Mouse (Mus musculus): ENCODE measurements around the gene Hoga1. TPM values are rescaled to one million over a fixed set of nuclear protein-coding genes. Genes with fewer than 3 reads are reported as not detected.
A peak's percentile ranks its signal among the peaks of the same experiment; 100 is the strongest.

The Hoga1 gene
- polyA plus RNA-seq, 1 experiment = 167 TPM

DNA sequence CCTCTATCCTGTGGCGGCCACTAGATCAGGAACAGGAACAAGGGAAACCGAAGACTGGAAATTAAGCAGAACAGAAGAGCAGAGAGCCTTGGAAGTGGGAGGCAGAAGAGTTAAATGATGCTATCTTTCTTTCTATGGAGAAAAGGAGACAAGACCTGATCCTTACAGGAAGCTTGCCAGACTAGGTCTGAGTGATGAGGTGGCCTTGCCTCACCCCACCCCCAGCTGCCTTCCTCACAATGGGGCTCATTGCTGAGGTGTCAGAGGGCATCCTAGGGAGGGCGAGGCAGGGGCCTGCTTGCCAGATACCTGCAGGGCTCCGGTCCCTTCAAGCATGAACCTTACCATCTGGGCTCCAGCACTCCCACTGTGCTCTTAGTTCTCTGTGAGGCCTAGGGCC is 6.5 kb downstream of the Hoga1 start, which contains the start of gene 4933411K16Rik:
Gene 4933411K16Rik (plus strand): TSS at position 301 of the 400 bp plus-strand sequence.
- Histone ChIP-seq H3K36me3 (ENCODE audit: control insufficient read depth, insufficient read depth, low read length) (no peaks in the 10 kb centered on the region), H3K27me3 (replicated peaks; ENCODE audit: control insufficient read depth, insufficient read depth, low read length) (no peaks in the 10 kb centered on the region), H3K27ac (ENCODE audit: insufficient read depth, low read depth, low read length) (peak within 1 kb of the TSS; percentile 60; the same call in 1 of the 2 replicates), H3K4me1 (ENCODE audit: control insufficient read depth, insufficient read depth, low read length) (peaks cover 31% of the 10 kb centered on the region), H3K4me3 (ENCODE audit: insufficient read depth, low read depth, low read length) (no peak within 1 kb of the TSS)
- WGBS = 62% methylated on average over 4 of the region's 4 CpGs
- no peak for TF ChIP-seq POLR2A (IDR thresholded peaks at IDR 0.05; ENCODE audit: low read depth, low read length)
- DNase-seq = no peak

DNA sequence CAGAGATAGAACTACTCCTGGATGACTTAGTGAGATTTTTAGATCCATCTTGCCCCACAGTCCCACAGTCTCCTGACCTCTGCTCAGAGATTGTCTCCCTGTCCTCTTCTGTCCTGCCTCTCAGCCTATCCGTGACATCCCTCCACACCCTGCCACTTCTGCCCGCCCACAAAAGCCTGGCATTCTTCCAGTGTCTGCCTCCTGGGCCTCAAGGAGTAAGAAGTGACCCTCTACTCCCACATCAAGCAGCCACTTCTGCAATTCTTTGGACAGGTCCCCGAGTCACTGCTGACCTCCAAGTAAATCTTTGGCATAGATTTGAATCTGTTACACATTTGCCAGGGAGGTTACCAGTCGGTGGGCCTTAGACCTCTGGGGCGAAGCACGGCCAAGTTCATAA is 8.8 kb downstream of the Hoga1 start:
- H3K27ac ChIP-seq (ENCODE audit: insufficient read depth, low read depth, low read length) = peak overlapping the region; percentile 60
- DNase-seq = peak; percentile 95
- 32% methylated on average over 6 of the region's 6 CpGs for WGBS
- no peaks in the 10 kb centered on the region for H3K27me3 ChIP-seq (replicated peaks; ENCODE audit: control insufficient read depth, insufficient read depth, low read length)
- H3K4me1 ChIP-seq (ENCODE audit: control insufficient read depth, insufficient read depth, low read length) = peaks cover 36% of the 10 kb centered on the region
- no peak overlapping the region for H3K4me3 ChIP-seq (ENCODE audit: insufficient read depth, low read depth, low read length)
- TF ChIP-seq POLR2A (IDR thresholded peaks at IDR 0.05; ENCODE audit: low read depth, low read length) = no peak
- no peak for TF ChIP-seq CTCF (conservative IDR thresholded peaks at IDR 0.05; ENCODE audit: insufficient read depth, insufficient read length, low read depth, low read length)
- H3K36me3 ChIP-seq (ENCODE audit: control insufficient read depth, insufficient read depth, low read length) = no peaks in the 10 kb centered on the region

DNA sequence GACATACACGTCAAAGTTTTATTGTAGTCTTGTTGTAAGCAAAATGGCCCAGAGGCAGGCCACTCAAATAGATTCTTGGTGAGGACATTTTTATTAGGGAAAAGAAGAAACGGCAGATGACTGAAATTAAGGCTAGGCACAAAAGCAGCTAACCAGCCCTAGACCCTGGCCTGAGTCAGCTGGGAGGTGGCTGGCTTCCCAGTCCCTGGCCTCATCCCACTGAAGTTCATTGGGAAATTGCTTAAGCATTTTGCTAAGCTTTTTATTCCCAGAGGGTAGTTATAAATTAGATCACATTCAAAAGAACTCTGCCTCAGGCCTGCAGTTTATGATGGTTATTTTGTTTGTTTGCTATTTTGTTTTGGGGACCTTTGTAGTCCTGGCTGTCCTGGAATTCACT is 10.5 kb downstream of the Hoga1 start:
- 55% methylated on average over 2 of the region's 2 CpGs for WGBS
- peaks cover 35% of the 10 kb centered on the region for H3K4me1 ChIP-seq (ENCODE audit: control insufficient read depth, insufficient read depth, low read length)
- no peaks in the 10 kb centered on the region for H3K36me3 ChIP-seq (ENCODE audit: control insufficient read depth, insufficient read depth, low read length)
- peak; percentile 67 for DNase-seq
- H3K27ac ChIP-seq (ENCODE audit: insufficient read depth, low read depth, low read length) = peak overlapping the region; percentile 42; the same call in 1 of the 2 replicates
- TF ChIP-seq POLR2A (IDR thresholded peaks at IDR 0.05; ENCODE audit: low read depth, low read length) (no peak), CTCF (conservative IDR thresholded peaks at IDR 0.05; ENCODE audit: insufficient read depth, insufficient read length, low read depth, low read length) (no peak)
- no peaks in the 10 kb centered on the region for H3K27me3 ChIP-seq (replicated peaks; ENCODE audit: control insufficient read depth, insufficient read depth, low read length)
- H3K4me3 ChIP-seq (ENCODE audit: insufficient read depth, low read depth, low read length) = no peak overlapping the region

DNA sequence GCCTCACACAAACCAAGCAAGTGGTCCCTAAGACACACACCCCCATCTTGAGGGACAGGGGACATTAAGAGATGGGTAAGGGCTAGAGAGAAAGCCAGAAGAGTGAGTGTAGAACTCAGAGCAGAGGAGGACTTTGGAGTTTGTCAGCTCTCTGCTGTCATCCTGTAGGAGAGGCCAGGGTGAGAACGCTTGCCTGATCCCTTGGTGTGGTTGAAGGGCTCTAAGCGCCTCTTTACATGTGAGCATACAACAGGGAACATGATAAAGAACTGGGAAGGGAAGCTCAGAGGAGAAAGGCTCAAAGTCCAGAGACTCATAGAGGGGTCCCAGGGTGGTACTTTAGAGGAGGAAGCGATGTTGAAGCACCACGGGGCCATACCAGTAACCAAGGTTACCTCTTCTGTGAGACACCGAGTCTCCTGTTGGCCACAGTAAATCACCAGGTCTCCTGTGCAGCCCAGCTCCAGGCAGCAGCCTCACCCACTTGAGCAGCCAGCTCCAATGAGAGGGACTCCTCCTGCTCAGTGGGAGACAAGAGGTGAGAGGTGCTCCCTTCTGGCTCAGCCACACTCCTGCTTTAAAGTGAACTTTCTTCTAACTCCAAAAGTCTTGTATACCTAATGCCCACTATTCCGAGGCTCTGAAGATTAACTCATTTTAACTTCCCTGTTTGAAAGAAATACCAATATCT is 11.5 kb downstream of the Hoga1 start:
- Histone ChIP-seq H3K27ac (ENCODE audit: insufficient read depth, low read depth, low read length) (0 out of 2 replicates have a peak overlapping the region, but pooled peaks have one; percentile 3), H3K36me3 (ENCODE audit: control insufficient read depth, insufficient read depth, low read length) (no peaks in the 10 kb centered on the region), H3K27me3 (replicated peaks; ENCODE audit: control insufficient read depth, insufficient read depth, low read length) (no peaks in the 10 kb centered on the region), H3K4me3 (ENCODE audit: insufficient read depth, low read depth, low read length) (no peak overlapping the region), H3K4me1 (ENCODE audit: control insufficient read depth, insufficient read depth, low read length) (peaks cover 42% of the 10 kb centered on the region)
- peak; percentile 51 for DNase-seq
- TF ChIP-seq POLR2A (IDR thresholded peaks at IDR 0.05; ENCODE audit: low read depth, low read length) (no peak), CTCF (conservative IDR thresholded peaks at IDR 0.05; ENCODE audit: insufficient read depth, insufficient read length, low read depth, low read length) (no peak)
- 55% methylated on average over 6 of the region's 6 CpGs for WGBS

DNA sequence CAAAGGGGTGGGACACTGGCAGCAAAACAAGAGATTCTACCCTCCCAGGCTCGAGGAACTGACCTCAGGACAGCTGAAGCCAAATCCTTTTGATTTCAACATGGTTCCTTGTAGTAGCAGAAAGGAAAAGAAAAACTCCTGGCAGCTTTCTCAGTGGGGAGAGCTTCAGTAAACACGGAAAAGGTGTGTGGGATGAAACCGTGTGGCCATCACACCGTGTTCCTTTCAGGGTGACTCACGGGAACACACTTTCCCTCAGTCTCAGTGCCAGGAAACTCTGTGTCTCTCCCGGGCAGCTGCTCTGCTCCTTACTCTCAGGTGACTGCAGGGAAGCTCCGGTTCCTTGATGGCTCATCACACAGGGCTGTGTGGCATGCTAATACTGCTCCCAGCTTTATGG is 13.0 kb downstream of the Hoga1 start:
- TF ChIP-seq POLR2A (IDR thresholded peaks at IDR 0.05; ENCODE audit: low read depth, low read length) (no peak), CTCF (conservative IDR thresholded peaks at IDR 0.05; ENCODE audit: insufficient read depth, insufficient read length, low read depth, low read length) (no peak)
- Histone ChIP-seq H3K36me3 (ENCODE audit: control insufficient read depth, insufficient read depth, low read length) (0 out of 2 replicates have a peak, but pooled peaks cover 2% of the 10 kb centered on the region), H3K4me3 (ENCODE audit: insufficient read depth, low read depth, low read length) (no peak overlapping the region), H3K4me1 (ENCODE audit: control insufficient read depth, insufficient read depth, low read length) (peaks cover 39% of the 10 kb centered on the region), H3K27me3 (replicated peaks; ENCODE audit: control insufficient read depth, insufficient read depth, low read length) (no peaks in the 10 kb centered on the region), H3K27ac (ENCODE audit: insufficient read depth, low read depth, low read length) (peak overlapping the region; percentile 16)
- 33% methylated on average over 7 of the region's 7 CpGs for WGBS
- DNase-seq = no peak

DNA sequence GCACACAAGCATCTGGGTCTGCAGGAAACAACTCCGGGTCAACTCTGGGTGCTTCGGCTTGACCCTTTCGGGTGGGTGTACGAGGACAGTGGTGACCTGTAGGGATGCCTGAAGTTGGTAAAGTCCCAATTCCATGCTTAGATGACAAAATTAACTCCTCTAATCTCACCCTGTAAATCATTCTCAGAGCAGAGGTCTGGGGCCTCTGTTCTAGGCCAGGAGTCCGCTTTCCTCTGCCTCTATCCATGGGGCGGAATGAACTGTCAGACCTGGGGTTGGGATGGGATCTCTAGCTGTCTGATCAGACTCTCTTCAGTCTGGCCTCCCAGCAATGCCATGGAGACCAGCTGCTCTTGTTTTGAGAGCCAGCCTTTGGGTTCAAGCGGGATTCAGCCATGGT is 16.0 kb downstream of the Hoga1 start:
- H3K4me3 ChIP-seq (ENCODE audit: insufficient read depth, low read depth, low read length) = no peak overlapping the region
- WGBS = 60% methylated on average over 7 of the region's 7 CpGs
- no peaks in the 10 kb centered on the region for H3K27me3 ChIP-seq (replicated peaks; ENCODE audit: control insufficient read depth, insufficient read depth, low read length)
- peaks cover 29% of the 10 kb centered on the region for H3K4me1 ChIP-seq (ENCODE audit: control insufficient read depth, insufficient read depth, low read length)
- DNase-seq = peak; percentile 87
- 0 out of 2 replicates have a peak, but pooled peaks cover 2% of the 10 kb centered on the region for H3K36me3 ChIP-seq (ENCODE audit: control insufficient read depth, insufficient read depth, low read length)
- no peak for TF ChIP-seq POLR2A (IDR thresholded peaks at IDR 0.05; ENCODE audit: low read depth, low read length)
- TF ChIP-seq CTCF (conservative IDR thresholded peaks at IDR 0.05; ENCODE audit: insufficient read depth, insufficient read length, low read depth, low read length) = no peak
- H3K27ac ChIP-seq (ENCODE audit: insufficient read depth, low read depth, low read length) = peak overlapping the region; percentile 80

DNA sequence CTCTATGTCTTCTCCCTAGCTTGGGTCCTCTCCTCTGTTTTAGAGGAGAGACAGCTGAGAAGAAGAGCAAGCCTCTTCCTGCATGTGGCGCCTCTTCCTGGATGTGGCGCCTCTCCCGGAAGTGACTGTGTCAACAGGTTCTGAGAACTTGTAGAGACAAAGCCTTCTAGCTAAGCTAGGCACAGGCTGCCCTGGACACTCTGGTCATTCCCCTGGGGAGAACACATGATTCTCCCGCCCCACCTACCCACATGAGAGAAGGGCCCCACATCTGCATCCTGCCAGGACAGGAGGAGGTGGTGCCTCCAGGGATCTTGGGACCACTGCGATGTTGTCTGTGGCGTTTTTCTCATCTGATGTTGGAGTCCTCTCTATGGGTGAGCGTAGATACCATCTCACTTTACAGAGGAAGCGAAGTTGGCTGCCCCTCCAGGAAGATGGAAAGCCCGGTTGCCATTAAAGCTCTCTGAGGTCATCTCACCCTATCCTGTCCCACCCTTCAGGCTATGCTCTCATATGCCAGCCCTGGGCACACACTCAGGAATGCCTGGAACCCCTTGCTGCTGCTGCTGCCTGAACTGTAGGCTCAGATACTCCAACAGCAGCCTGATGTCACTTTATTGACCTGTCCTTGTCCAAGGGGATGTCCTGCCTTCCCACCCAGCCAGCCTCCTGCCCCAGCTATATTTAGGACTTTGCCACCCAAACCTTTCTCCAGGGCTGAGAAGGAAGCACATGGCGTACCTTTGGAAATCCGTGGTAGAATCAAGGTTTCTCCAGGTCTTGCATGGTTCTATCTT is 23.2 kb downstream of the Hoga1 start:
- TF ChIP-seq POLR2A (IDR thresholded peaks at IDR 0.05; ENCODE audit: low read depth, low read length) (no peak), CTCF (conservative IDR thresholded peaks at IDR 0.05; ENCODE audit: insufficient read depth, insufficient read length, low read depth, low read length) (no peak)
- Histone ChIP-seq H3K27ac (ENCODE audit: insufficient read depth, low read depth, low read length) (peak overlapping the region; percentile 5; the same call in 1 of the 2 replicates), H3K4me3 (ENCODE audit: insufficient read depth, low read depth, low read length) (no peak overlapping the region), H3K4me1 (ENCODE audit: control insufficient read depth, insufficient read depth, low read length) (peaks cover 11% of the 10 kb centered on the region), H3K36me3 (ENCODE audit: control insufficient read depth, insufficient read depth, low read length) (0 out of 2 replicates have a peak, but pooled peaks cover 2% of the 10 kb centered on the region), H3K27me3 (replicated peaks; ENCODE audit: control insufficient read depth, insufficient read depth, low read length) (no peaks in the 10 kb centered on the region)
- DNase-seq = no peak
- WGBS = 64% methylated on average over 11 of the region's 11 CpGs

All from kidney, adult 2 months (tissue).